Mouse (Mus musculus) liver, embryonic 13.5 days (tissue): ENCODE measurements around the gene Tmem50b. TPM values are rescaled to one million over a fixed set of nuclear protein-coding genes. Genes with fewer than 3 reads are reported as not detected.

ENCODE experiments used
- ATAC-seq: fragments of 200-750 bp; cut with Nextera tagmentation; 2 replicates; pipeline ENCODE4 v1.8.0; 2017; ENCODE audit warnings: low read depth, mild to moderate bottlenecking, moderate number of reproducible peaks, moderate library complexity
- DNase-seq: peaks from one replicate; pipeline ENCODE4 v3.0.0; 2022
- H3K27ac ChIP-seq: fragments of 300-500 bp; sonication (generic); 2 replicates; pipeline ENCODE4 v1.5.1; 2015; ENCODE audit warnings: moderate library complexity, mild to moderate bottlenecking, inconsistent platforms
- H3K27me3 ChIP-seq: fragments of 300-500 bp; sonication (generic); 2 replicates; pipeline ENCODE4 v1.6.1; 2015; ENCODE audit warnings: mild to moderate bottlenecking, inconsistent platforms
- H3K36me3 ChIP-seq: fragments of 300-500 bp; sonication (generic); 2 replicates; pipeline ENCODE4 v1.6.1; 2015; ENCODE audit warnings: mild to moderate bottlenecking, inconsistent platforms
- H3K4me1 ChIP-seq: fragments of 300-500 bp; sonication (generic); replicated peaks from 2 replicates; pipeline ENCODE4 v1.6.1; 2015; ENCODE audit warnings: inconsistent platforms
- H3K4me2 ChIP-seq: fragments of 300-500 bp; sonication (generic); 2 replicates; pipeline ENCODE4 v1.6.1; 2015; ENCODE audit warnings: inconsistent platforms, mild to moderate bottlenecking, moderate library complexity
- H3K4me3 ChIP-seq: fragments of 300-500 bp; sonication (generic); replicated peaks from 2 replicates; pipeline ENCODE4 v1.5.1; 2015; ENCODE audit warnings: mild to moderate bottlenecking, inconsistent platforms
- H3K9ac ChIP-seq: fragments of 300-500 bp; sonication (generic); 2 replicates; pipeline ENCODE4 v1.6.1; 2015; ENCODE audit warnings: mild to moderate bottlenecking, inconsistent platforms
- H3K9me3 ChIP-seq: fragments of 300-500 bp; sonication (generic); replicated peaks from 2 replicates; pipeline ENCODE4 v1.6.1; 2016; ENCODE audit warnings: inconsistent platforms
- WGBS: fragments of 180-500 bp; shearing (Covaris S2); methylation state at CpG from one replicate; pipeline ENCODE4 v1.1.7; 2015; ENCODE audit not compliant: insufficient replicate concordance; 5-methylcytosine and 5-hydroxymethylcytosine counted together
- polyA plus RNA-seq: library from polyadenylated mRNA; unstranded; fragments of >200 nt; fragmentation: Nextera tagmentation; extraction: Ambion mirVana; gene quantifications from 2 replicates; pipeline ENCODE4 v1.2.1, GENCODE M21; 2015

Tmem50b gene
- polyA plus RNA-seq, 1 experiment from 2014 or later = 5.6 TPM

DNA sequence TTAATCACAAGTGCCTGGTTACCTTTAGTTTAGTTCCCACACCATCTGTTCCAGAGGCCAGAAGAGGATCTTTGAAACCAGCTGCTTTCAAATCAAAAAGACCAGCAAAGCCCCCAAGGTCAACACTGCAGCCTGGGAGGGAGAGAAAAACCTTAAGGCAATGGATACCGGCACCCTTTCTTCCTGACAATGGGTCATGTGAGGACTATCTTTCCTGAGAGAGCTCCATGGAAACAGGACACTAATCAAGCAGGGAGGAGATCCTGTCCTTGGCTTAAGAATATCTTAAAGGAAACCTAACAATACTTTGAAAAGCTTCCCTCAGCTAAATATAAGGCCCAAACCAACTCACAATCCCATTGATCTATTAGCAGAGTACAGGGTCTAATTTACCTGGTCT, 33.0 kb upstream of the Tmem50b start:
- DNase-seq (no peak), ATAC-seq (no peak)
- Histone ChIP-seq H3K9me3 (no peaks in the 10 kb centered on the region), H3K4me1 (0 out of 2 replicates have a peak, but pooled peaks cover 3% of the 10 kb centered on the region), H3K4me2 (no peak overlapping the region), H3K9ac (no peak overlapping the region), H3K27me3 (no peaks in the 10 kb centered on the region), H3K27ac (no peak overlapping the region), H3K36me3 (peaks cover 95% of the 10 kb centered on the region), H3K4me3 (no peak overlapping the region)
- WGBS = 78% methylated on average over 1 of the region's 1 CpGs

DNA sequence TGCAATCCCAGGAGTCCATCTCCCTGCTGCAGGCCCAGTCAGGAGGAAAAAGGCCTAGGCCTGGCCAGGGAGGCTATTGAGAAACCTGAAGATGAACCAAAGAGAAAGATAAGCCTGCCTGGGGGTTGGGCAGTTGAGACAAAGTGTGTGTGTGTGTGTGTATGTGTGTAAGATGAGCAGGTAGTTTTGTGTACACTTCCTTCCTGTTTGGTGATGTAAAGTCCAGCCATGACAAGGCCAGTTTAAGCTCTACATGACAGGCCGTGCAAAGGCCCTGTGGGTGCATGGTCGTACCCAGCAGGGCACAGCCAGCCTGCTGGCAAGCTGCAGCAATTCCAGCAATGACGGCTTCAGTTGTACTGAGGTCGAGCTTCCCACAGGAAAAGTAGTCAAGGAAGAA, 32.1 kb upstream of the Tmem50b start:
- DNase-seq (no peak), ATAC-seq (no peak)
- H3K4me1 ChIP-seq = no peaks in the 10 kb centered on the region
- H3K9me3 ChIP-seq = no peaks in the 10 kb centered on the region
- WGBS = 81% methylated on average over 4 of the region's 4 CpGs
- peaks cover 96% of the 10 kb centered on the region for H3K36me3 ChIP-seq
- no peak overlapping the region for H3K4me2 ChIP-seq
- no peak overlapping the region for H3K4me3 ChIP-seq
- no peak overlapping the region for H3K27ac ChIP-seq
- H3K9ac ChIP-seq = no peak overlapping the region
- no peaks in the 10 kb centered on the region for H3K27me3 ChIP-seq

DNA sequence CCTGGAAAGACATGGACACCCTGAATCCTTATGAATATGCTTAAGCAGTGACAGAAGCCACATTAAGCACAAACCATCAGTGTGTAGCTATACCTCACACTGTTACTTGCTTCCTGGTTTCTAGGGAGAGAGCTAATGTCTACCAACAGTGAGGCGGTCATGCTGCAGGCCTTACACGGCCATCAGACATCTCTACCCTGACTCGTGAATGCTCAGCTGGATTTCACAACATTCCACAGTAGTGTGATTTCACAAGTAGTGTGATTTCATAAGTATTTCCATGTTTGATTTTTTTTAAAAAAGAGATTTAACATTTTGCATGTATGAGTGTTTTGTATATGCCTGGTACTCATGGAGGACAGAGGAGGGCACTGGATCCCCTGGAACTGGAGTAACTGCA, 31.1 kb upstream of the Tmem50b start:
- Histone ChIP-seq H3K4me1 (no peaks in the 10 kb centered on the region), H3K27ac (no peak overlapping the region), H3K36me3 (peaks cover 95% of the 10 kb centered on the region), H3K9ac (no peak overlapping the region), H3K27me3 (no peaks in the 10 kb centered on the region), H3K4me3 (no peak overlapping the region), H3K9me3 (no peaks in the 10 kb centered on the region), H3K4me2 (no peak overlapping the region)
- DNase-seq (no peak), ATAC-seq (no peak)
- WGBS = 80% methylated on average over 3 of the region's 3 CpGs

DNA sequence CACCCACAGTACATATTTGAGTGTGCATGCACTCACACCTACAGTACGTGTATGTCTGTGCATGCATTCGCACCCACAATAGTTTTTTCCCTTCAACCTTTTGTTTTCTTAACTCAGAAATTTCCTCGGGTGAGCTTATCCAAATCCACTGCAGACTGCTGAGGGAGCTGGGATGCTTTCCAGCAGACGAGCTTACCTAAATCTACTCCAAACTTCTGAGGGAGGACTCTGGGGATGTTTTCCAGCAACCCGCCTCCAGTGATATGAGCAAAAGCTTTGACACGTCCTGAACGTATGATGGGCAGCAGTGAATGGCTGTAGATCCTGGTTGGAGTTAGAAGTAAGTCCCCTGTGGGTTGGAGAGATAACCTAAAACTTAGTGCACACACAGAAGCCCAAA, 30.2 kb upstream of the Tmem50b start:
- WGBS = 75% methylated on average over 7 of the region's 7 CpGs
- peaks cover 96% of the 10 kb centered on the region for H3K36me3 ChIP-seq
- ATAC-seq = no peak

DNA sequence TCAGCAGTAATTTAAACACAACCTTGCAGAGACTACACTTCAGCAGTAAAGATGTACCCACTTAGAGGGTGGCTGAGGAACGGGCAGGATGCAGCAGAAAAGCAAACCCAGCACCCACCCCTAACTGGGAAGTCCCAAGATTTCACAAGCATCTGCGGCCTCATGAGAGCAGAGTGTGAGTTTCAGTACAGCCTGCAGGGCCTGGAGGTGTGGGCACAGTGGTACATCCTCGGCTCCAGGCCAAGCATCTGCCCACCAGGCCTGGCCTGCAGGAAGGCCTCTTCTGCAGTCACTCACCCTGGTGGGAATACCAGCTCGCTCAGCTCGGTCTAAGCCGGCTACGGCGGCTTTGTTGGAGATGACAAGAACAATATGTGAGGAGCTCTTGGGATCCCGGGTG, 25.5 kb upstream of the Tmem50b start:
- Histone ChIP-seq H3K27ac (no peak overlapping the region), H3K36me3 (peaks cover 83% of the 10 kb centered on the region)
- WGBS = 89% methylated on average over 9 of the region's 9 CpGs

More for the DNA sequence above, 30.2 kb upstream of the Tmem50b start:
- no peak for DNase-seq
- Histone ChIP-seq H3K9me3 (no peaks in the 10 kb centered on the region), H3K4me1 (no peaks in the 10 kb centered on the region), H3K27ac (no peak overlapping the region), H3K9ac (no peak overlapping the region), H3K27me3 (no peaks in the 10 kb centered on the region), H3K4me3 (no peak overlapping the region), H3K4me2 (no peak overlapping the region)

DNA sequence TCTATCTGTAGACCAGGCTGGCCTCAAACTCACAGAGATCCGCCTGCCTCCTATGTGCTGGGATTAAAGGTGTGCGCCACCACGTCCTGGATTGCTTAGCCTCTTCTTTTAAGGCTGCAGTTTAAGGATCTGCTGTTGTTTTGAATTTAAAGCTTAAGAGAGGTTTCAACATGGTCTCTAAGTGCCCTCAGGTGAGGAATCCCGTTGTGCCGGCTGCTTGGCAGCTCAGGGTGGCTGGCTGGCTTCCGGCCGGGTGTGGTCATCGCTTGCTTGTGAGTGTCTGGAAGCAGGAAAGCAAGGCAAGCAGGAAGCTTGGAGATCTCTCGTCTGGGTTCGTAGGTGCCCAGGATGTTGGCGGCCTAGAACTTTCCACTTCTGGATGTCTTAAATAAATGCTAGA, 23.4 kb upstream of the Tmem50b start:
- H3K4me3 ChIP-seq = no peak overlapping the region
- H3K4me2 ChIP-seq = no peak overlapping the region
- no peak overlapping the region for H3K27ac ChIP-seq
- no peak for DNase-seq
- no peaks in the 10 kb centered on the region for H3K9me3 ChIP-seq
- H3K36me3 ChIP-seq = peaks cover 62% of the 10 kb centered on the region
- H3K27me3 ChIP-seq = 0 out of 2 replicates have a peak, but pooled peaks cover 5% of the 10 kb centered on the region
- 86% methylated on average over 11 of the region's 11 CpGs for WGBS
- no peak overlapping the region for H3K9ac ChIP-seq
- peaks cover 7% of the 10 kb centered on the region for H3K4me1 ChIP-seq
- ATAC-seq = no peak

More for the DNA sequence above, 25.5 kb upstream of the Tmem50b start:
- Histone ChIP-seq H3K4me1 (peaks cover 5% of the 10 kb centered on the region), H3K27me3 (no peaks in the 10 kb centered on the region), H3K9me3 (no peaks in the 10 kb centered on the region), H3K4me3 (no peak overlapping the region), H3K9ac (no peak overlapping the region), H3K4me2 (no peak overlapping the region)
- ATAC-seq = no peak
- no peak for DNase-seq

DNA sequence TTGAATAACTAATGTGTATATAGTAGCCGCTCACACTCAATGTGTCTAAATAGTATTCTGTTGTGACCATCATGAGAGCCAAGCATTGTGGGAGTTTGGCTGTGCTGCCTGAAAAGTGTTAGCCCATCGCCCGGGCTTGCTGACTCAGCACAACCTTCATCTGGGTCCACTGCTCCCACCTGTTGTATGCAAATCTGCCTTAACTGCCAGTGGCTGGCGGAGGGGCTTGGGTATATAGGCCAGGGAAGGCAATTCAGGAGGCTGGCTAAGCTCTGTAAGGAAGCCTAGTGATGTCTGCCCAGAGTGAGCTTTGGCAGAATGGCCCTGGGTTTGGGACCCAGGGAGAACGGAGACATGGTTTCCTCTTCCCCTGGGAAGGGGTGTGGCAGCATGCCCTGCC, 22.6 kb upstream of the Tmem50b start:
- WGBS = 79% methylated on average over 5 of the region's 5 CpGs
- Histone ChIP-seq H3K4me1 (peaks cover 7% of the 10 kb centered on the region), H3K4me3 (no peak overlapping the region), H3K4me2 (no peak overlapping the region), H3K9ac (no peak overlapping the region), H3K9me3 (no peaks in the 10 kb centered on the region), H3K27ac (no peak overlapping the region), H3K36me3 (peaks cover 54% of the 10 kb centered on the region), H3K27me3 (0 out of 2 replicates have a peak, but pooled peaks cover 5% of the 10 kb centered on the region)
- DNase-seq (no peak), ATAC-seq (no peak)

DNA sequence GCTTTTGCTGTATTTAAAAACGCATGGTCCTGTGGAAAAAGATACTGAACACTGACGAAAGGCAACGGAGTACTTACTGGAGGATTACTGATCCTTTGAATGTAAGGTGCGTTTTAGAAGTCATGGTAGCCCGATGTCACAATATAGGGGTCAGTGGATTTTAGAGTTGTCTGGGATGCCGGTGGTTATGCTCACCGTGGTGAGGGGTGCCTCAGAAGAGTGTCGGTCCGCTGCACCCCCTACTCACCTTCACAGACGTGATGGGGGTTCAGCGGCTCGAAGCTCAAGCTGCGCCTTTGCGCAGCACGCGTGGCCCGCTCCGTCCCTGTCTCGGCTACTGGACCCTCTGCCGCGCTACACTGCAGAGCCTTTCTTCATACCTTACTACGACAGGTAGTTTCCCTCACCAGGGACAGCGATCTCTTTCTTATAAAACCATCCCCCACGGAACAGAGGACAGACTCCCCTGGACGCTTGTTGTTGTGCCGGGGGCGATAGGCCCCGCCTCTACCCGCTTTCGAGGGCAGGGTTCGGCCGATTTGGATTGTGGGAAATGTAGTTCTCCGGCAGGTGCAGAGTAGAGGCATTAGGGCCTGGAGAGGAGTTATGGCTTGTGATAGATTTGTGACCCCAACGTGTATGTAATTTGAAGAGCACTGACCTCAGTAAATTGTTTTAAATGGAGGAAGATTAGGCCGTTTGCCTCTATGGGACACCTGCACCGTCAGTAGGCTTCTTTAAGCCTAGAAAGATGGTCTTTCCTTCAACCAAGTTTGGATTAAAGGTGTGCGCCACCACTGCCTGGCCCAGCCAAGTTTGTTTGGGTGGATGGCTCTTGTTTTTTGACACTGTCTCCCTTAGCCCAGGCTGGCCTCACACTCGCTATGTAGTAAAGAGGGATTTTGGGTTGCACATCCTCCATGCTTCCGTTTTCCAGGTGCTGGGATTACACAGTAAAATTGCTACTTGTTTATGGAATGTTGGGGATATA, 21.2 kb upstream of the Tmem50b start, which contains the start of gene Dnajc28:
Gene Dnajc28 (minus strand): TSS at position 516 of the 991 bp plus-strand sequence.
- H3K27ac ChIP-seq = peak within 1 kb of the TSS; percentile 15; the same call in 1 of the 2 replicates
- DNase-seq (peak; percentile 75), ATAC-seq (peak; percentile 92)
- 0 out of 2 replicates have a peak, but pooled peaks cover 5% of the 10 kb centered on the region for H3K27me3 ChIP-seq
- peak within 1 kb of the TSS; percentile 80 for H3K9ac ChIP-seq
- H3K4me3 ChIP-seq = peak within 1 kb of the TSS; percentile 74
- peak within 1 kb of the TSS; percentile 82 for H3K4me2 ChIP-seq
- H3K4me1 ChIP-seq = peaks cover 7% of the 10 kb centered on the region
- WGBS = 10% methylated on average over 39 of the region's 39 CpGs
- H3K36me3 ChIP-seq = peaks cover 42% of the 10 kb centered on the region
- H3K9me3 ChIP-seq = no peaks in the 10 kb centered on the region

DNA sequence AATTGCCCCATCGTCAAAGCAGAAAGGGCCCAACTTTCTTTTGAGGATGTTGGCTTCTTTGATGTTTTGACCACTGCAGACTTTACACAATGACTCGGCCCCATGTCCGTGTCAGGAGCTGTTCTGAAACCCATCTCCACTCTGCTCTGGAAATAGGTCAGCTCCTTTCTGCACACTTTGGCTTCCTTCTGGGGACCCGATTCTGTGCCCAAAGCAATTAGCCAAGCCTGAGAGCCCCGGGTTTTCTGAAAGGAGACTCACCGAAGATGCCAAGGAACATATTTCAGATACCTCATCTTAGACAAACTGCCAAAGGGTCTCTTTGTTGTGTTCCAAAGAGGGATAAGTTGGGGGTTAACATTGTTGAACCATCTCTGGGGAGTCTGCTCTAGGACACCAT, 17.0 kb upstream of the Tmem50b start:
- Histone ChIP-seq H3K27me3 (0 out of 2 replicates have a peak, but pooled peaks cover 5% of the 10 kb centered on the region), H3K9me3 (no peaks in the 10 kb centered on the region), H3K36me3 (no peaks in the 10 kb centered on the region), H3K4me1 (peaks cover 7% of the 10 kb centered on the region), H3K4me2 (no peak overlapping the region), H3K9ac (no peak overlapping the region), H3K4me3 (no peak overlapping the region), H3K27ac (no peak overlapping the region)
- 69% methylated on average over 6 of the region's 6 CpGs for WGBS
- no peak for ATAC-seq
- DNase-seq = no peak

DNA sequence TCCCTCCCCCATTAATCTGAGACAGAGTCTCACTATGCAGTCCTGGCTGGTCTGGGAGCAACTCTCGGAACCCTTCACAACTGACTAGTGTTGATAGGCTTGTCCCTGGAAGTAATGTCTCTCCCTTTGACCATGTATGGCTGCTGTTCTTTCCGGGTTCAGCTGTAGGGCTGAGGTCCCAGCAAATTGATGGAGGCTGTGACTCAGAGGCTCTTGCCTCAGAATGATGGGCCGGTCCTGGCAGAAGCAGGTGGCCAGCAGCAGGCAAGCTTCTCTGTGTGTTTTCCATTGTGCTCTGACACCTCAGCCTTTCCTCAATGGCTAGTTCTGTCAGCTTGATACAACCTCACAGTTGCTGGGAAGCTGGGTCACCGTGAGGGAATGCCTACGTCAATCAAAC, 14.9 kb upstream of the Tmem50b start:
- no peak for DNase-seq
- H3K36me3 ChIP-seq = no peaks in the 10 kb centered on the region
- H3K27me3 ChIP-seq = 0 out of 2 replicates have a peak, but pooled peaks cover 5% of the 10 kb centered on the region
- ATAC-seq = no peak
- no peak overlapping the region for H3K27ac ChIP-seq
- no peak overlapping the region for H3K9ac ChIP-seq
- H3K4me3 ChIP-seq = no peak overlapping the region
- WGBS = 76% methylated on average over 5 of the region's 5 CpGs
- no peaks in the 10 kb centered on the region for H3K9me3 ChIP-seq
- H3K4me2 ChIP-seq = no peak overlapping the region
- no peaks in the 10 kb centered on the region for H3K4me1 ChIP-seq

DNA sequence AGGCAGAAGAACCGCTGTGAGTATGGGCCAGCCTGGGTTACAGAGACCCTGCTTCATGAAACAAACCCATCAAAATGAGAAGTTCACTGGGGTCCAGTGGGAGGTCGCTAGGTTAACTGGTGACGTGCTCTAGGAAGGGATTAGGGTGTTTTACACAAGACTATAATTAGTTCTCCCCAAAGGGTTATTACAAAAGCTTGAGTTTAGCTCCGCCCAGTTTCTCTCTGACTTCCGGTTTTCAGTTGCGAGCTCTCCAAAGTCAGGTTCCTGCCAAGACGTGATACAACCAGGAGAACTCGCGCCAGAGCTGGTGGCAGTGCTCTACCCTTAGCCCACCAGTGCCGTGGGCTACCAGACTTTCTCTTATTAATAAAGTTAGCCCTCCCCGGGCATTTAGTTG, 13.6 kb upstream of the Tmem50b start:
- no peak overlapping the region for H3K4me3 ChIP-seq
- WGBS = 53% methylated on average over 11 of the region's 11 CpGs
- no peaks in the 10 kb centered on the region for H3K4me1 ChIP-seq
- H3K9ac ChIP-seq = no peak overlapping the region
- no peak overlapping the region for H3K27ac ChIP-seq
- 0 out of 2 replicates have a peak, but pooled peaks cover under 1% of the 10 kb centered on the region for H3K27me3 ChIP-seq
- H3K9me3 ChIP-seq = no peaks in the 10 kb centered on the region
- no peaks in the 10 kb centered on the region for H3K36me3 ChIP-seq
- no peak for DNase-seq
- H3K4me2 ChIP-seq = no peak overlapping the region
- ATAC-seq = no peak
